Mouse (Mus musculus): ENCODE results near the gene Acmsd.

Gene Acmsd

GRCm38 (mm10) chr1:127776246-127776645 is 47.0 kb downstream of the Acmsd start:
- DNase-seq (ENCODE audit: low spot score): no peak

- DNase-seq (ENCODE audit: low spot score): no peak
Measured at GRCm38 (mm10) chr1:127778611-127779010, 49.4 kb downstream of the Acmsd start.

- DNase-seq (ENCODE audit: low spot score): no peak
Measured at GRCm38 (mm10) chr1:127780142-127780541, 50.9 kb downstream of the Acmsd start.

- no peak for DNase-seq (ENCODE audit: low spot score)
Measured at GRCm38 (mm10) chr1:127780849-127781248, 51.6 kb downstream of the Acmsd start.

- DNase-seq (ENCODE audit: low spot score): no peak
Measured at GRCm38 (mm10) chr1:127783862-127784261, 54.6 kb downstream of the Acmsd start.

- DNase-seq (ENCODE audit: low spot score): no peak
Measured at GRCm38 (mm10) chr1:127785882-127786281, 56.7 kb downstream of the Acmsd start.

- no peak for DNase-seq (ENCODE audit: low spot score)
Measured at GRCm38 (mm10) chr1:127788943-127789342, 59.7 kb downstream of the Acmsd start.

- no peak for DNase-seq (ENCODE audit: low spot score)
Measured at GRCm38 (mm10) chr1:127793459-127793858, 64.2 kb downstream of the Acmsd start.

- DNase-seq (ENCODE audit: low spot score): no peak
Measured at GRCm38 (mm10) chr1:127795087-127795769, 66.0 kb downstream of the Acmsd start.

GRCm38 (mm10) chr1:127796341-127796740 is 67.1 kb downstream of the Acmsd start:
- DNase-seq (ENCODE audit: low spot score): no peak

GRCm38 (mm10) chr1:127796752-127797151 is 67.5 kb downstream of the Acmsd start:
- DNase-seq (ENCODE audit: low spot score): no peak

GRCm38 (mm10) chr1:127802916-127803315 is 73.7 kb downstream of the Acmsd start:
- DNase-seq (ENCODE audit: low spot score): no peak

- DNase-seq (ENCODE audit: low spot score): no peak
Measured at GRCm38 (mm10) chr1:127808671-127809070, 79.5 kb downstream of the Acmsd start.

- DNase-seq (ENCODE audit: low spot score): no peak
Measured at GRCm38 (mm10) chr1:127812929-127813328, 83.7 kb downstream of the Acmsd start.

- DNase-seq (ENCODE audit: low spot score): no peak
Measured at GRCm38 (mm10) chr1:127816381-127816780, 87.2 kb downstream of the Acmsd start.
